Mouse (Mus musculus) MEL (cell line): ENCODE measurements at regions not wholly inside any gene's neighbourhood (a gene's known extent, or its start where the extent isn't known, plus 50 kb on each side); places are given as distances from the start of the nearest gene placed in this dataset.
A peak's percentile ranks its signal among the peaks of the same experiment; 100 is the strongest.

ENCODE experiments used
- DNase-seq: peaks from one replicate; pipeline ENCODE4 v3.0.0; 2011; ENCODE audit warnings: low read depth, low spot score
- H3K27ac ChIP-seq: 2 replicates; pipeline ENCODE4 v1.5.1; 2012; ENCODE audit warnings: low read depth, mild to moderate bottlenecking, control low read depth, low read length, moderate library complexity; ENCODE audit not compliant: control insufficient read depth
- H3K27me3 ChIP-seq, 2 experiments: fragments of 150-350 bp in 1 of 2; sonication (generic) in 1 of 2; 2 replicates each; pipeline ENCODE4 v1.6.1; 2012; ENCODE audit warnings: low read length in 2 of 2, mild to moderate bottlenecking in 2 of 2, improper control_type of control experiment in 1 of 2, moderate library complexity in 1 of 2; ENCODE audit not compliant: insufficient read depth in 2 of 2, control insufficient read depth in 1 of 2
- H3K36me3 ChIP-seq, 2 experiments: 2 replicates each; pipeline ENCODE4 v1.6.1; 2012 to 2014; ENCODE audit warnings: low read length in 2 of 2, improper control_type of control experiment in 1 of 2, inconsistent platforms in 1 of 2, mild to moderate bottlenecking in 1 of 2; ENCODE audit not compliant: insufficient read depth in 2 of 2, control insufficient read depth in 1 of 2
- H3K4me1 ChIP-seq, 2 experiments: fragments of 150-350 bp in 1 of 2; sonication (generic) in 1 of 2; 2 replicates each; pipeline ENCODE4 v1.6.1; 2012; ENCODE audit warnings: low read length in 2 of 2, improper control_type of control experiment in 1 of 2, mild to moderate bottlenecking in 1 of 2; ENCODE audit not compliant: insufficient read depth in 2 of 2, control insufficient read depth in 1 of 2
- H3K4me3 ChIP-seq, 2 experiments: fragments of 150-350 bp in 1 of 2; sonication (generic) in 1 of 2; 2 replicates each; pipeline ENCODE4 v1.5.1; 2012; ENCODE audit warnings: low read depth in 2 of 2, low read length in 2 of 2, mild to moderate bottlenecking in 2 of 2, moderate library complexity in 2 of 2, control low read depth in 1 of 2, improper control_type of control experiment in 1 of 2; ENCODE audit not compliant: control insufficient read depth in 1 of 2, insufficient read depth in 1 of 2
- H3K79me2 ChIP-seq: 2 replicates; pipeline ENCODE4 v1.6.1; 2012; ENCODE audit warnings: mild to moderate bottlenecking, low read length, moderate library complexity; ENCODE audit not compliant: control insufficient read depth, poor library complexity, insufficient read depth
- H3K9ac ChIP-seq: 2 replicates; pipeline ENCODE4 v1.6.1; 2012; ENCODE audit warnings: low read depth, mild to moderate bottlenecking, control low read depth, low read length, moderate library complexity; ENCODE audit not compliant: control insufficient read depth, poor library complexity, severe bottlenecking
- H3K9me3 ChIP-seq: fragments of 150-350 bp; sonication (generic); replicated peaks from 2 replicates; pipeline ENCODE4 v1.6.1; 2012; ENCODE audit warnings: mild to moderate bottlenecking, low read length, improper control_type of control experiment, moderate library complexity; ENCODE audit not compliant: insufficient read depth
- CHD1 ChIP-seq: IDR thresholded peaks from 2 replicates; pipeline ENCODE4 v1.6.1; 2012; ENCODE audit warnings: low read depth, mild to moderate bottlenecking, inconsistent platforms, low read length, improper control_type of control experiment
- CHD2 ChIP-seq: IDR thresholded peaks from 2 replicates; pipeline ENCODE4 v1.6.1; 2011; ENCODE audit warnings: low read length, improper control_type of control experiment
- CTCF ChIP-seq, 3 experiments: IDR thresholded peaks in 2 of 3; conservative IDR thresholded peaks in 1 of 3; 2 replicates each; pipeline ENCODE4 v1.5.1; 2011 to 2012; ENCODE audit warnings: low read length in 3 of 3, low read depth in 2 of 3, mild to moderate bottlenecking in 2 of 3, improper control_type of control experiment in 1 of 3, inconsistent platforms in 1 of 3, mixed read lengths in 1 of 3, moderate library complexity in 1 of 3; ENCODE audit not compliant: control insufficient read depth in 1 of 3, insufficient read depth in 1 of 3, poor library complexity in 1 of 3, severe bottlenecking in 1 of 3
- JUND ChIP-seq: IDR thresholded peaks from 2 replicates; pipeline ENCODE4 v1.6.1; 2011; ENCODE audit warnings: low read depth, mild to moderate bottlenecking, improper control_type of control experiment, low read length
- KAT2A ChIP-seq: conservative IDR thresholded peaks from 2 replicates; pipeline ENCODE4 v1.6.1; 2012; ENCODE audit warnings: low read depth, low read length, improper control_type of control experiment, inconsistent platforms
- MAFK ChIP-seq: IDR thresholded peaks from 2 replicates; pipeline ENCODE4 v1.6.1; 2011; ENCODE audit warnings: low read depth, mild to moderate bottlenecking, low read length, improper control_type of control experiment, borderline replicate concordance
- MYB ChIP-seq: IDR thresholded peaks from 2 replicates; pipeline ENCODE4 v1.6.1; 2011; ENCODE audit warnings: mild to moderate bottlenecking, low read depth, low read length, improper control_type of control experiment
- NRF1 ChIP-seq: IDR thresholded peaks from 2 replicates; pipeline ENCODE4 v1.6.1; 2014; ENCODE audit warnings: low read depth, mild to moderate bottlenecking, inconsistent platforms, low read length, improper control_type of control experiment, moderate library complexity; ENCODE audit not compliant: poor library complexity, insufficient read depth, severe bottlenecking
- POLR2AphosphoS2 ChIP-seq: IDR thresholded peaks from 2 replicates; pipeline ENCODE4 v1.6.1; 2011; ENCODE audit warnings: low read length, improper control_type of control experiment
- RCOR1 ChIP-seq: IDR thresholded peaks from 2 replicates; pipeline ENCODE4 v1.6.1; 2012; ENCODE audit warnings: low read depth, mild to moderate bottlenecking, inconsistent platforms, low read length, improper control_type of control experiment
- SIN3A ChIP-seq: IDR thresholded peaks from 2 replicates; pipeline ENCODE4 v1.6.1; 2012; ENCODE audit warnings: low read length, improper control_type of control experiment, inconsistent platforms
- SMC3 ChIP-seq: IDR thresholded peaks from 2 replicates; pipeline ENCODE4 v1.6.1; 2011; ENCODE audit warnings: low read depth, low read length, improper control_type of control experiment
- TAL1 ChIP-seq: IDR thresholded peaks from 2 replicates; pipeline ENCODE4 v1.6.1; 2012; ENCODE audit warnings: mild to moderate bottlenecking, inconsistent platforms, low read length, moderate library complexity, mixed read lengths
- TBP ChIP-seq: IDR thresholded peaks from 2 replicates; pipeline ENCODE4 v1.8.0; 2011; ENCODE audit warnings: low read depth, low read length, improper control_type of control experiment
- USF1 ChIP-seq: IDR thresholded peaks from 2 replicates; pipeline ENCODE4 v1.6.1; 2014; ENCODE audit warnings: low read depth, mild to moderate bottlenecking, inconsistent platforms, low read length, improper control_type of control experiment, moderate library complexity
- ZKSCAN1 ChIP-seq: IDR thresholded peaks from 2 replicates; pipeline ENCODE4 v1.6.1; 2012; ENCODE audit warnings: low read depth, mild to moderate bottlenecking, inconsistent platforms, low read length, improper control_type of control experiment, moderate library complexity

- no peak overlapping the region for H3K27ac ChIP-seq
- no peaks in the 10 kb centered on the region for H3K79me2 ChIP-seq
- no peaks in the 10 kb centered on the region for H3K9me3 ChIP-seq
- TF ChIP-seq USF1 = peak; percentile 17; the same call in 1 of the 2 replicates
- TF ChIP-seq ZKSCAN1 = no peak
- H3K4me3 ChIP-seq = no peak overlapping the region
- H3K4me1 ChIP-seq = no peaks in the 10 kb centered on the region
- H3K27me3 ChIP-seq = 0 out of 4 replicates have a peak, but pooled peaks cover 0 to 1% of the 10 kb centered on the region in 2 experiments
- H3K9ac ChIP-seq = no peak overlapping the region
- H3K36me3 ChIP-seq = no peaks in the 10 kb centered on the region
- no peak for DNase-seq
Observed at GRCm38 (mm10) chr6:98513217-98513616, 170.7 kb upstream of the Gm765 start.

- Histone ChIP-seq H3K4me3 (no peak overlapping the region), H3K9me3 (no peaks in the 10 kb centered on the region), H3K4me1 (no peaks in the 10 kb centered on the region), H3K36me3 (no peaks in the 10 kb centered on the region), H3K27ac (no peak overlapping the region), H3K79me2 (no peaks in the 10 kb centered on the region), H3K9ac (no peak overlapping the region), H3K27me3 (no peaks in the 10 kb centered on the region)
- TF ChIP-seq RCOR1 = no peak
- no peak for TF ChIP-seq POLR2AphosphoS2
- TF ChIP-seq SIN3A = no peak
- TF ChIP-seq TAL1 = no peak
- TF ChIP-seq CHD1 = no peak
- no peak for TF ChIP-seq CHD2
- no peak for TF ChIP-seq MYB
- TF ChIP-seq NRF1 = no peak
- TF ChIP-seq KAT2A = no peak
- no peak for TF ChIP-seq JUND
- TF ChIP-seq CTCF (IDR thresholded peaks at IDR 0.05 in 2 of 3, conservative IDR thresholded peaks at IDR 0.05 in 1 of 3; ENCODE audit: control insufficient read depth in 1 of 3, insufficient read depth in 1 of 3, low read depth in 2 of 3, low read length in 3 of 3, poor library complexity in 1 of 3, severe bottlenecking in 1 of 3) = no peak
- no peak for TF ChIP-seq TBP
- no peak for TF ChIP-seq SMC3
- DNase-seq = no peak
Observed at GRCm38 (mm10) chr6:98502726-98503125, 160.2 kb upstream of the Gm765 start.

GRCm38 (mm10) chr6:98499721-98500120 is 157.2 kb upstream of the Gm765 start:
- H3K9me3 ChIP-seq = no peaks in the 10 kb centered on the region
- H3K27ac ChIP-seq = no peak overlapping the region
- no peaks in the 10 kb centered on the region for H3K36me3 ChIP-seq
- H3K9ac ChIP-seq = no peak overlapping the region
- H3K4me3 ChIP-seq = no peak overlapping the region
- 0 out of 2 replicates have a peak, but pooled peaks have one; percentile 31 for TF ChIP-seq MAFK
- TF ChIP-seq NRF1 = no peak
- H3K79me2 ChIP-seq = no peaks in the 10 kb centered on the region
- no peaks in the 10 kb centered on the region for H3K4me1 ChIP-seq
- DNase-seq = no peak
- peaks cover 0 to 1% of the 10 kb centered on the region in 2 experiments; a peak in 1 of 4 replicates for H3K27me3 ChIP-seq
